Mouse (Mus musculus) myocyte (in vitro differentiated cells): ENCODE data around the gene Atp2a2. TPM values are rescaled to one million over a fixed set of nuclear protein-coding genes. Genes with fewer than 3 reads are reported as not detected.

ENCODE experiments used
- H3K27me3 ChIP-seq: one replicate; pipeline ENCODE4 v1.6.1; 2011; ENCODE audit not compliant: control insufficient read depth, insufficient read depth, insufficient read length
- H3K36me3 ChIP-seq: one replicate; pipeline ENCODE4 v1.6.1; 2011; ENCODE audit not compliant: control insufficient read depth, insufficient read depth
- H3K4me2 ChIP-seq: one replicate; pipeline ENCODE4 v1.6.1; 2011; ENCODE audit warnings: low read depth, control low read depth
- H3K4me3 ChIP-seq: one replicate; pipeline ENCODE4 v1.5.1; 2011; ENCODE audit warnings: mild to moderate bottlenecking, control low read depth, moderate library complexity
- H3K79me2 ChIP-seq: one replicate; pipeline ENCODE4 v1.6.1; 2011; ENCODE audit not compliant: control insufficient read depth, insufficient read depth
- H3ac ChIP-seq: one replicate; pipeline ENCODE4 v1.6.1; 2011; ENCODE audit not compliant: control insufficient read depth, insufficient read length
- CEBPB ChIP-seq: IDR thresholded peaks from 2 replicates; pipeline ENCODE4 v1.6.1; 2011; ENCODE audit warnings: mild to moderate bottlenecking, moderate library complexity; ENCODE audit not compliant: poor library complexity, insufficient read depth, severe bottlenecking
- E2F4 ChIP-seq: IDR thresholded peaks from one replicate; pipeline ENCODE4 v1.6.1; 2011; ENCODE audit warnings: mild to moderate bottlenecking, control low read depth, moderate library complexity; ENCODE audit not compliant: insufficient read depth
- MAX ChIP-seq: IDR thresholded peaks from one replicate; pipeline ENCODE4 v1.6.1; 2011; ENCODE audit warnings: low read depth, mild to moderate bottlenecking, control low read depth
- MYOD1 ChIP-seq, 3 experiments: IDR thresholded peaks; one replicate each; pipeline ENCODE4 v1.6.1; 2011; ENCODE audit warnings: control low read depth in 2 of 3, low read depth in 2 of 3, mild to moderate bottlenecking in 2 of 3, moderate library complexity in 1 of 3; ENCODE audit not compliant: insufficient read length in 2 of 3, control insufficient read depth in 1 of 3
- MYOG ChIP-seq, 3 experiments: IDR thresholded peaks; one replicate each; pipeline ENCODE4 v1.6.1; 2011; ENCODE audit warnings: control low read depth in 2 of 3, low read depth in 2 of 3, mild to moderate bottlenecking in 2 of 3; ENCODE audit not compliant: insufficient read length in 2 of 3, control insufficient read depth in 1 of 3, insufficient read depth in 1 of 3
- POLR2A ChIP-seq: IDR thresholded peaks from one replicate; pipeline ENCODE4 v1.6.1; 2011; ENCODE audit warnings: low read depth, mild to moderate bottlenecking, control low read depth, moderate library complexity; ENCODE audit not compliant: insufficient read length
- POLR2AphosphoS2 ChIP-seq: IDR thresholded peaks from one replicate; pipeline ENCODE4 v1.6.1; 2011; ENCODE audit warnings: low read depth, control low read depth; ENCODE audit not compliant: insufficient read length
- REST ChIP-seq: IDR thresholded peaks from one replicate; pipeline ENCODE4 v1.6.1; 2011; ENCODE audit warnings: mild to moderate bottlenecking, control low read depth, moderate library complexity; ENCODE audit not compliant: insufficient read depth, insufficient read length
- SRF ChIP-seq: IDR thresholded peaks from one replicate; pipeline ENCODE4 v1.6.1; 2011; ENCODE audit warnings: low read depth; ENCODE audit not compliant: control insufficient read depth, insufficient read length
- TCF12 ChIP-seq: IDR thresholded peaks from one replicate; pipeline ENCODE4 v1.6.1; 2011; ENCODE audit warnings: mild to moderate bottlenecking, control low read depth; ENCODE audit not compliant: poor library complexity, insufficient read depth, severe bottlenecking
- TCF3 ChIP-seq: IDR thresholded peaks from one replicate; pipeline ENCODE4 v1.6.1; 2011; ENCODE audit warnings: low read depth, control low read depth; ENCODE audit not compliant: insufficient read length
- USF1 ChIP-seq: IDR thresholded peaks from one replicate; pipeline ENCODE4 v1.6.1; 2011; ENCODE audit warnings: low read depth, mild to moderate bottlenecking, control low read depth, moderate library complexity
- polyA plus RNA-seq: library from polyadenylated mRNA; unstranded; fragments of >200 nt; fragmentation: generic; extraction: Trizol; gene quantifications from one replicate; pipeline ENCODE4 v1.2.1, GENCODE M21; 2012; ENCODE audit warnings: missing spikeins

The Atp2a2 gene
- polyA plus RNA-seq, 1 experiment: 295 TPM

- no peak overlapping the region for H3ac ChIP-seq
- H3K4me3 ChIP-seq: no peak overlapping the region
- no peak overlapping the region for H3K4me2 ChIP-seq
- TF ChIP-seq MAX (no peak), CEBPB (no peak), TCF3 (no peak), MYOG (IDR thresholded peaks at IDR 0.05; ENCODE audit: control insufficient read depth in 1 of 3, insufficient read depth in 1 of 3, insufficient read length in 2 of 3, low read depth in 2 of 3) (no peak), MYOD1 (IDR thresholded peaks at IDR 0.05; ENCODE audit: control insufficient read depth in 1 of 3, insufficient read length in 2 of 3, low read depth in 2 of 3) (no peak), POLR2A (no peak), SRF (no peak), USF1 (no peak), E2F4 (no peak), POLR2AphosphoS2 (no peak), REST (no peak), TCF12 (no peak)
- H3K36me3 ChIP-seq: peaks cover 22% of the 10 kb centered on the region
- H3K79me2 ChIP-seq: no peaks in the 10 kb centered on the region
- H3K27me3 ChIP-seq: no peaks in the 10 kb centered on the region
These were observed 56.9 kb downstream of the Atp2a2 start for GRCm38 (mm10) chr5:122445051-122445610.

- H3K27me3 ChIP-seq: no peaks in the 10 kb centered on the region
- TF ChIP-seq POLR2AphosphoS2 (no peak), POLR2A (no peak), TCF3 (no peak), CEBPB (no peak), REST (no peak), E2F4 (no peak), MYOD1 (IDR thresholded peaks at IDR 0.05; ENCODE audit: control insufficient read depth in 1 of 3, insufficient read length in 2 of 3, low read depth in 2 of 3) (no peak), SRF (no peak), USF1 (no peak), TCF12 (no peak), MAX (no peak), MYOG (IDR thresholded peaks at IDR 0.05; ENCODE audit: control insufficient read depth in 1 of 3, insufficient read depth in 1 of 3, insufficient read length in 2 of 3, low read depth in 2 of 3) (no peak)
- H3K36me3 ChIP-seq: peaks cover 22% of the 10 kb centered on the region
- H3K79me2 ChIP-seq: no peaks in the 10 kb centered on the region
- H3K4me2 ChIP-seq: no peak overlapping the region
- H3ac ChIP-seq: no peak overlapping the region
- H3K4me3 ChIP-seq: no peak overlapping the region
These were observed 57.5 kb downstream of the Atp2a2 start for GRCm38 (mm10) chr5:122444492-122444891.

DNA sequence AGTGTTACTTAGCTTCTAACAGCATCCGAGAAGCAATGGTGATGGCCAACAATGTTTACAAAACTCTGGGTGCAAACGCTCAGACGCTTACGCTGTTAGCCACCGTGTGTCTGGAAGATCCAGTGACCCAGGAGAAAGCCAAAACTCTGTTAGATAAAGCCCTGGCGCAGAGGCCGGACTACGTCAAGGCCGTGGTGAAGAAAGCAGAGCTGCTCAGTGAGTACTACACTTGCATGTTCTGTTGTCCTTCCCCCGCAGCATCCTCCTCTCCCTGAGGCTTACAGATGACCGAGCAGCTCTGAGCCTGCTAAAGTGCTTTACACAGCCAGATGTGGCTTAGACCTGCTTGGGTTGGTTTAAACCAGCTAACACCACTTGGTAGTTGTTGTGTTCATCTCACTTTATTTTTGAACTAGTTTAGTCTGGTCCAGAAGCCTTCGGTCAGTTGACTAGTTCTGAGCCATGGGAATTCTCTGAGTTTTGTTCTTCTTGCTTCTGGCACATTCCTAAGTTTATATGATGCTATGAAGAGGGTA, 61.9 kb downstream of the Atp2a2 start:
- no peak overlapping the region for H3ac ChIP-seq
- H3K36me3 ChIP-seq: peaks cover 26% of the 10 kb centered on the region
- no peaks in the 10 kb centered on the region for H3K79me2 ChIP-seq
- no peak overlapping the region for H3K4me3 ChIP-seq
- H3K27me3 ChIP-seq: no peaks in the 10 kb centered on the region
- TF ChIP-seq SRF: no peak
- TF ChIP-seq POLR2A: no peak
- no peak for TF ChIP-seq MYOD1 (IDR thresholded peaks at IDR 0.05; ENCODE audit: control insufficient read depth in 1 of 3, insufficient read length in 2 of 3, low read depth in 2 of 3)
- TF ChIP-seq MAX: no peak
- no peak for TF ChIP-seq MYOG (IDR thresholded peaks at IDR 0.05; ENCODE audit: control insufficient read depth in 1 of 3, insufficient read depth in 1 of 3, insufficient read length in 2 of 3, low read depth in 2 of 3)
- TF ChIP-seq POLR2AphosphoS2: no peak
- no peak for TF ChIP-seq E2F4
- TF ChIP-seq TCF12: no peak
- TF ChIP-seq CEBPB: no peak
- H3K4me2 ChIP-seq: no peak overlapping the region

- TF ChIP-seq MYOG (IDR thresholded peaks at IDR 0.05; ENCODE audit: control insufficient read depth in 1 of 3, insufficient read depth in 1 of 3, insufficient read length in 2 of 3, low read depth in 2 of 3) (peak; percentile 92 to 99 (median 99)), MYOD1 (IDR thresholded peaks at IDR 0.05; ENCODE audit: control insufficient read depth in 1 of 3, insufficient read length in 2 of 3, low read depth in 2 of 3) (peak; percentile 48 to 98 (median 97)), TCF12 (peak; percentile 76), USF1 (no peak), POLR2A (no peak), SRF (no peak), REST (no peak), TCF3 (peak; percentile 96)
- Histone ChIP-seq H3K4me2 (no peak overlapping the region), H3K4me3 (no peak overlapping the region), H3K36me3 (peaks cover 24% of the 10 kb centered on the region), H3K79me2 (no peaks in the 10 kb centered on the region), H3ac (no peak overlapping the region), H3K27me3 (no peaks in the 10 kb centered on the region)
These were observed 62.5 kb downstream of the Atp2a2 start for GRCm38 (mm10) chr5:122439400-122440094.
